Mouse (Mus musculus) ES-E14 (cell line): ENCODE data around the gene Eef2. TPM values are rescaled to one million over a fixed set of nuclear protein-coding genes. Genes with fewer than 3 reads are reported as not detected.

Source experiments
- DNase-seq: peaks from one replicate; pipeline ENCODE4 v3.0.0-alpha.2; 2013; ENCODE audit warnings: low read depth, low spot score
- H3K27ac ChIP-seq: 2 replicates; pipeline ENCODE4 v1.5.1; 2012; ENCODE audit warnings: low read depth, mild to moderate bottlenecking, low read length, moderate library complexity, mixed read lengths; ENCODE audit not compliant: poor library complexity, insufficient read depth, severe bottlenecking
- H3K36me3 ChIP-seq: 2 replicates; pipeline ENCODE4 v1.6.1; 2012; ENCODE audit warnings: mild to moderate bottlenecking, low read length, moderate library complexity, mixed read lengths; ENCODE audit not compliant: control insufficient read depth, poor library complexity, insufficient read depth, severe bottlenecking
- H3K4me1 ChIP-seq, 2 experiments: fragments of 150-350 bp in 1 of 2; sonication (generic) in 1 of 2; 2 replicates each; pipeline ENCODE4 v1.6.1; 2012; ENCODE audit warnings: low read length in 2 of 2, mild to moderate bottlenecking in 1 of 2, mixed read lengths in 1 of 2; ENCODE audit not compliant: control insufficient read depth in 2 of 2, insufficient read depth in 2 of 2, poor library complexity in 1 of 2
- H3K4me3 ChIP-seq, 2 experiments: fragments of 150-350 bp in 1 of 2; sonication (generic) in 1 of 2; 2 replicates each; pipeline ENCODE4 v1.5.1; 2012; ENCODE audit warnings: low read length in 2 of 2, low read depth in 1 of 2, mild to moderate bottlenecking in 1 of 2, mixed read lengths in 1 of 2; ENCODE audit not compliant: insufficient read depth in 1 of 2, poor library complexity in 1 of 2, severe bottlenecking in 1 of 2
- H3K9ac ChIP-seq: 2 replicates; pipeline ENCODE4 v1.6.1; 2012; ENCODE audit warnings: low read depth, mild to moderate bottlenecking, low read length, mixed read lengths; ENCODE audit not compliant: poor library complexity, insufficient read depth, severe bottlenecking
- H3K9me3 ChIP-seq: fragments of 150-350 bp; sonication (generic); 2 replicates; pipeline ENCODE4 v1.6.1; 2012; ENCODE audit warnings: low read depth, mild to moderate bottlenecking, low read length; ENCODE audit not compliant: control insufficient read depth, insufficient read depth
- CHD2 ChIP-seq: IDR thresholded peaks from 2 replicates; pipeline ENCODE4 v1.6.1; 2014; ENCODE audit warnings: mild to moderate bottlenecking, low read depth, low read length, inconsistent platforms
- HCFC1 ChIP-seq: IDR thresholded peaks from 2 replicates; pipeline ENCODE4 v1.6.1; 2012; ENCODE audit warnings: low read length, inconsistent platforms, borderline replicate concordance; ENCODE audit not compliant: insufficient read depth
- MAFK ChIP-seq: IDR thresholded peaks from 2 replicates; pipeline ENCODE4 v1.6.1; 2014; ENCODE audit warnings: mild to moderate bottlenecking, low read depth, low read length, inconsistent platforms; ENCODE audit not compliant: insufficient read depth
- ZC3H11A ChIP-seq: IDR thresholded peaks from 2 replicates; pipeline ENCODE4 v1.6.1; 2012; ENCODE audit warnings: low read depth, mild to moderate bottlenecking, inconsistent platforms, low read length, borderline replicate concordance
- ZNF384 ChIP-seq: IDR thresholded peaks from 2 replicates; pipeline ENCODE4 v1.6.1; 2012; ENCODE audit warnings: low read depth, low read length, inconsistent platforms
- in situ Hi-C, 2 experiments: fragments of 600-800 bp; cut with MboI; formaldehyde crosslinking; loops; one replicate each; pipeline ENCODE4 v1.15.1; 2025; ENCODE audit warnings: low sequenced_read_pairs in 2 of 2, inconsistent platforms in 1 of 2; ENCODE audit not compliant: unreplicated experiment in 2 of 2
- total RNA-seq: library from RNA; depleted of rRNA; stranded (reverse); fragments of 300-350 nt; gene quantifications from 2 replicates; pipeline ENCODE4 v1.2.3, GENCODE M21; 2012

The Eef2 gene
- total RNA-seq, 1 experiment: 2,093 TPM

GRCm38 (mm10) chr10:81200141-81200540 is 23.7 kb downstream of the Eef2 start:
- H3K36me3 ChIP-seq: no peaks in the 10 kb centered on the region
- H3K4me1 ChIP-seq: no peaks in the 10 kb centered on the region
- in situ Hi-C loops: no loop called here

DNA sequence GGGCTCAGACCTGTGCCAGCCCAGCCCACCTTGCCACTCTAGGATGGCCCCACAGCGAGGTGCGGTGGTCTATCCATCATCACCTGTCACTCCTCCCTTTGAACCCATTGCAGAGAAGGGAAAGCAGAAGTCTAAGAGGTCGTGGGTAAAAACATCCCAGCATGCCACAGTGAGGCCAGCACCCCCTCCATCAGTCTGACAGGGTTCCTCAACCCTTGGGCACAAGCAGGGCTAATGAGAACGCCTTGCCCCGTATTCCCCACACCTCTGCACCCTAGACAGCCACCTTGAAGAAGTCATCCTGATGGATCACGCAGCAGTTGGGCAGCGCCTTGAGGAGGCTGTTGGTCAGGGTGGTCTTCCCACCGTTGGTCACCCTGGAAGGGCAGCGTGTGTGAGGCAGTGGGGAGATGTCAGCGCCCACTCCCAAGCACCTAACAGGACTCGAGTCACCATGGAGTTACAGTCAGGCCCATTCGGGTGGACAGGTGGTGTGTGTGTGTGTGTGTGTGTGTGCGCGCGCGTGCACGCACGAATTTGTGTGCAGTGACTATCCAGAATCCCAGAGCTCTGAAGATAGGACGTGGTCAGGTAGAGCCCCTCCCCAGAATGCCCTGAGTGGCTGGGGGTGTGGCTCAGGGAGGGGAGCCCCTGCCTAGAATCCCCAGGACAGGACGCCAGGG is 24.3 kb downstream of the Eef2 start:
- H3K27ac ChIP-seq: no peak overlapping the region
- in situ Hi-C loops: no loop called here
- no peaks in the 10 kb centered on the region for H3K4me1 ChIP-seq
- no peak for DNase-seq
- no peaks in the 10 kb centered on the region for H3K9me3 ChIP-seq
- H3K36me3 ChIP-seq: no peaks in the 10 kb centered on the region
- TF ChIP-seq HCFC1 (no peak), ZNF384 (no peak), CHD2 (no peak), ZC3H11A (no peak), MAFK (no peak)
- H3K9ac ChIP-seq: no peak overlapping the region
- no peak overlapping the region for H3K4me3 ChIP-seq

More at GRCm38 (mm10) chr10:81200141-81200540, 23.7 kb downstream of the Eef2 start:
- no peak overlapping the region; the same call in 1 of the 2 replicates for H3K27ac ChIP-seq
- H3K9ac ChIP-seq: no peak overlapping the region
- no peak for DNase-seq
- TF ChIP-seq ZNF384 (no peak), HCFC1 (no peak), CHD2 (no peak)
- H3K9me3 ChIP-seq: no peaks in the 10 kb centered on the region
- no peak overlapping the region for H3K4me3 ChIP-seq

- Histone ChIP-seq H3K4me1 (no peaks in the 10 kb centered on the region), H3K9ac (no peak within 1 kb of the TSS), H3K9me3 (no peaks in the 10 kb centered on the region), H3K4me3 (no peak within 1 kb of the TSS), H3K27ac (peak within 1 kb of the TSS; percentile 0; the same call in 1 of the 2 replicates), H3K36me3 (no peaks in the 10 kb centered on the region)
- TF ChIP-seq ZNF384 (no peak), HCFC1 (no peak), CHD2 (no peak), MAFK (no peak), ZC3H11A (no peak)
- no peak for DNase-seq
- in situ Hi-C loops: no loop called here
These were observed 25.7 kb downstream of the Eef2 start, which contains the start of gene Nmrk2 for GRCm38 (mm10) chr10:81201807-81202758. Nmrk2 (minus strand) TSS chr10:81202051.

DNA sequence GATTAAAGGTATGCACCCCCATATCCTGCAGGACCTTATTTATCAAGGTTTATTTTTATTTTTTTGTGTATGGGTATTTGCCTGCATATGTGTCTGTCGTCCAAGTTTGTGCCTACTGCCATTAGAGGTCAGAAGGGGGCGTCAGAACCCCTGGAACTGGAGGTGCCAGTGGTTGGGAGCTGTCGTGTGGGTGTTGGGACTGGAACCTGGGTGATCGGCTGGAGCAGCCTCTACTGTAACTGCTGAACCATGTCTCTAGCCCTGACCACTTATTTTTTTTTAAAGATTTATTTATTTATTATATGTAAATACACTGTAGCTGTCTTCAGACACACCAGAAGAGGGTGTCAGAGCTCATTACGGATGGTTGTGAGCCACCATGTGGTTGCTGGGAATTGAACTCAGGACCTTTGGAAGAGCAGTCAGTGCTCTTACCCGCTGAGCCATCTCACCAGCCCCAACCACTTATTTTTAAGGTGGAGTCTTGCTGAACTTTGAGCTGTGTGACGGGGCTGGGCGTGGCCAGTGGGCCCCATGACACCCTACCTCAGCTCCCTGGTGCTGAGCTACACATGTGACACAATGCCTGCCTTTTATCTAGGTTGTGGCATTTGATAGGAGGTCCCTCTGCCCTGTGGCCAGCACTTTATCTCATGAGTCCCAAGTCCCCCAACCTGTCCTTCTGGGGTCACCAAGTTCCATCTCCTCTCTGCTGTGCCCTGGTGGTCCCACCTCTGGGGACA is 26.7 kb downstream of the Eef2 start:
- no peaks in the 10 kb centered on the region for H3K9me3 ChIP-seq
- in situ Hi-C loops: no loop called here
- H3K4me3 ChIP-seq: no peak overlapping the region
- no peaks in the 10 kb centered on the region for H3K4me1 ChIP-seq
- no peak overlapping the region for H3K9ac ChIP-seq
- H3K27ac ChIP-seq: no peak overlapping the region
- no peak for TF ChIP-seq MAFK
- TF ChIP-seq CHD2: no peak
- TF ChIP-seq ZC3H11A: no peak
- no peak for TF ChIP-seq ZNF384
- TF ChIP-seq HCFC1: no peak
- H3K36me3 ChIP-seq: no peaks in the 10 kb centered on the region
- DNase-seq: no peak
